Mouse (Mus musculus) testis, postnatal 10 days (tissue): ENCODE measurements around the gene Nap1l4.

Experiments used
- DNase-seq: peaks from one replicate; pipeline ENCODE4 v3.0.0; 2021; ENCODE audit warnings: low spot score

Gene Nap1l4

GRCm38 (mm10) chr7:143514416-143514768 is 34.5 kb downstream of the Nap1l4 start:
- DNase-seq: no peak

GRCm38 (mm10) chr7:143513763-143514415 is 35.0 kb downstream of the Nap1l4 start:
- no peak for DNase-seq

- DNase-seq: no peak
Measured at GRCm38 (mm10) chr7:143511335-143511712, 37.6 kb downstream of the Nap1l4 start.

GRCm38 (mm10) chr7:143510593-143511334 is 38.1 kb downstream of the Nap1l4 start:
- DNase-seq: no peak

- DNase-seq: no peak
Measured at GRCm38 (mm10) chr7:143509566-143509965, 39.3 kb downstream of the Nap1l4 start.

GRCm38 (mm10) chr7:143506675-143507074 is 42.2 kb downstream of the Nap1l4 start:
- DNase-seq: peak; percentile 70

- no peak for DNase-seq
Measured at GRCm38 (mm10) chr7:143506271-143506670, 42.6 kb downstream of the Nap1l4 start.

GRCm38 (mm10) chr7:143505823-143506222 is 43.1 kb downstream of the Nap1l4 start:
- peak; percentile 88 for DNase-seq

- no peak for DNase-seq
Measured at GRCm38 (mm10) chr7:143505411-143505810, 43.5 kb downstream of the Nap1l4 start.

GRCm38 (mm10) chr7:143503926-143504325 is 45.0 kb downstream of the Nap1l4 start:
- DNase-seq: no peak

- DNase-seq: peak; percentile 56
Measured at GRCm38 (mm10) chr7:143502418-143503200, 46.3 kb downstream of the Nap1l4 start, which contains the start of gene Phlda2. Gene Phlda2 (minus strand): TSS chr7:143503150.

- peak; percentile 63 for DNase-seq
Measured at GRCm38 (mm10) chr7:143501643-143502417, 47.1 kb downstream of the Nap1l4 start.

- no peak for DNase-seq
Measured at GRCm38 (mm10) chr7:143500912-143501311, 48.0 kb downstream of the Nap1l4 start.

GRCm38 (mm10) chr7:143498584-143498983 is 50.3 kb downstream of the Nap1l4 start:
- no peak for DNase-seq

- no peak for DNase-seq
Measured at GRCm38 (mm10) chr7:143495104-143495961, 53.6 kb downstream of the Nap1l4 start.

GRCm38 (mm10) chr7:143493616-143494126 is 55.2 kb downstream of the Nap1l4 start:
- no peak for DNase-seq

- DNase-seq: no peak
Measured at GRCm38 (mm10) chr7:143489735-143490134, 59.2 kb downstream of the Nap1l4 start.

- no peak for DNase-seq
Measured at GRCm38 (mm10) chr7:143482541-143482940, 66.4 kb downstream of the Nap1l4 start.

GRCm38 (mm10) chr7:143481806-143482387 is 67.0 kb downstream of the Nap1l4 start:
- no peak for DNase-seq

GRCm38 (mm10) chr7:143480498-143480897 is 68.4 kb downstream of the Nap1l4 start:
- peak; percentile 88 for DNase-seq
